Mouse (Mus musculus) central nervous system, embryonic 18 days (tissue): ENCODE measurements around the gene Cnpy3. TPM values are rescaled to one million over a fixed set of nuclear protein-coding genes. Genes with fewer than 3 reads are reported as not detected.

Experiments
- polyA plus RNA-seq: library from polyadenylated mRNA; depleted of rRNA; stranded (reverse); fragments of >200 nt; gene quantifications from 2 replicates; pipeline ENCODE4 v1.2.3, GENCODE M21; 2012; rRNA removed

The Cnpy3 gene
- polyA plus RNA-seq: 58.5 and 59.3 TPM in 2 replicates

DNA sequence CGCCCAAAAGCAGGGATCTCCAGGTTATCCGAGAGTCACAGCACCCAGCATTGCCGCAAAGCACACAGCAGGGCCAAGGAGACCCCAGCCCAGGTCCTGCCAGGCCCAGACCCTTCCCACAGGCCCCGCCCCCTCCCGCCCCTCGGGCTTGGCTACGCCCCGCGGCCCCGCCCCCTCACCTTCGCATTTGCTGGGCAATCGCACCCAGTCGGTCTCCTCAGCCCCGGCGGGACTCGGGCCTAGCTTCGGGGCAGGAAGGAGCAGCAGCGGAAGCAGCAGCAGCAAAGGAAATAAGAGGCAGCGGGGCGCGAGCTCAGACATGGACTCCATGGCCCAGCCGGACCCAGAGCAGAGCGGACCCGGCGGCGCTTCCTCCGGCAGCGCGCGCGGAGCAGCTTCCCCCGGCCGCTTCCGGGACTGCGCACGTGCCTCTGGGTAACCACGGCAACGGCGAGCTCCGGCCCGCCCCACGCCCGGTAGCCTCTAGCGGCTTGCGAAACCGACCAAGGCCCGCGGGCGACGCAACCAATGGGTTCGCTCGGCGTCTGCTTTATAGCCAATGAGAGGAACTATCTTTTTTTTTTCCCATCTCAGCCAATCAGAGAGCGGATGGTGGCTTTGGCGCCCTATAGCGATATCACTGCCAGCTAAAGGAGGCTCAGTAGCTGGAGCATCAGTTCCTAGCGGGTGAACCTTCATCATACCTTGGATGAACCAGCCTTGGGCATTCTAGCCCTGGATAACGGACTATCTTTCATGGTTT is at the start of gene Cnpy3:
Gene Cnpy3, minus strand, starts transcription at position 421 of the 763 bp plus-strand sequence.

GRCm38 (mm10) chr17:46782341-46783221 is 30.6 kb upstream of the Cnpy3 start, which contains the start of gene Rpl7l1:
Rpl7l1 (minus strand) TSS chr17:46782672.

DNA sequence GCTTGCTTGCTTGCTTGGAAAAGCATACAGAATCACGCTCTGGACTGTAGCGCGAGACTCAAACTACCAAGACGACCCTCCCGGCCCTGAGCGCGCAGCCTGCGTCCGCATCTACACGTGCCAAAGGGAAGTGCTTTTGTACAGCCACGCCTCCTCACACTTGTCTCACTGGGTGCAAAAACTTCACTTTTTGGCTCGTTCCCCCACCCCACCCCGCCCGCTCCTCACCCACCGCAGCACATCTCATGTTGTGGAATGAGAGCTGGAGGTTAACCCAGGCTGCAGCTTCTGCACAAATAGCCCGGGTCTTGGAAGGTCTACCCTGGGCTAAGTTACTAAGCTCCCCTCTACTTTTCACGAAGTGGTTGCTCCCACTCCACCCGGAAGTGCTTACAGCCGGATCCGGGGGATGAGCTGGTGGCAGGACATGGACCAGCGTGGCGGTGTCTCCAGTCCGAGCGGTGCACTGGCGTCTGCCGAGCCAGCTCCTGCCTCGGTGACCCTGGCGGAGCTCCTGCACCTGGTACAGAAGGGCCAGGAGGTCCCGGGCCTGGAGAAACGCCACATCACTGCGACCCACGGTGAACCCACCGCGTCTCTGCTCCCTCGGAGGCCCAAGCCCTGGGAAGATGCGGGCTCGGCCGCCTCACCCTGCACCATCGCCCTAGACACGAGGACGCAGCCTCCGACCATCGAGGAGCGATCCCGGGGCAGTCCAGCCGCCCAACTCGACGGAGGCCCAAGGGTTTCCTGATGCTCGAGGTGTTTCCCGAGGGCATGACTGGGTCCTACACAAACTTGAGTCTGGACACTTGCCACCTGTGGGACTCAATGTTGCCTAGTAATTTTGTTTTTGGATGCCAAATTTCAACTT is 20.6 kb upstream of the Cnpy3 start, which contains the start of gene 2310039H08Rik:
Gene 2310039H08Rik, plus strand, starts transcription at position 232 of the 874 bp plus-strand sequence.

DNA sequence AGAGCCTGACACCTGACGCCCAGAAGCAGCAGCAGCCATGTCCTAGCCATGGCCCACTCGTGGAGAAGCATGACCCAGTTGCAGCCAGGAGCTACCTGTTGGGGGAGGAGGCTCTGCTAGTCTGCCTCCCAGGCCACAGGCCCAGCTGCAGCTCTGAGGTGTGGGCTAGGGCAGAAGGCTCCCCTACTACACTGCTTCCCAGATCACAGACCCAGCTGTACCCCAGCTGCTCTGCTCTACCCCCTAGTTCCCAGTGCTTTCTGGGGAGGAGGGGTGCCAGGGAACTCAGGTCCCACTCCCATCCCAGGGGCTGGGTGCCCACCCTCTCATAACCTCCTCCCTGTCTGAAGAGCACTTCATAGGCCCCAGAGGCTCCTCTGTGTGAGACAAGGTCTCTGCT is 11.5 kb upstream of the Cnpy3 start, which contains the start of gene Ptcra:
Gene Ptcra, minus strand, starts transcription at position 169 of the 400 bp plus-strand sequence.

DNA sequence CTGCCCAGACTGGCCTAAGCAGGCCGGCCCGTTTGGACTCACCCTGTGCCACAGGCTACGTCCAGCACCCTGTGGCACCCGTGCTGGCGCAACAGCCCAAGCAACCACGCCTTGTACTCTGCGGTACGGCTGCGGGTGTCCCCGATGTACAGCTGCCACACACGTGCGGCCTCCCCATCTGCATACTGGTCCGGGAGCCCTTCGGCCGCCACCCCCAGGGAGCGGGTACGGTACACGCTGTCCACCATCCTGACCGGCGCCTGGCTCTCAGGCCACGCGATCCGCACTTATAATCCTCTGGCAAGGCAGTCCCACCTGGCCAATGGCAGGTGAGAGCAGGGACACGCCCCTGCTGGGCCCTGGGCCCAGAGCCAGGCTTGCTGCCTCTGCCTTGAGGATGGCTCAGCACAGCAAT is 23.1 kb downstream of the Cnpy3 start, which contains the start of gene Gnmt:
Gene Gnmt, minus strand, starts transcription at position 265 of the 415 bp plus-strand sequence.

GRCm38 (mm10) chr17:46710959-46711597 is 40.9 kb downstream of the Cnpy3 start, which contains the start of gene Pex6:
Pex6 (plus strand) TSS chr17:46711463.

GRCm38 (mm10) chr17:46704887-46705835 is 46.9 kb downstream of the Cnpy3 start, which contains the start of gene Ppp2r5d:
Ppp2r5d (minus strand) TSS chr17:46705111.

Other genes with a start within 250 kb of the Cnpy3 start
- 40.4 and 42.3 TPM in 2 replicates for gene Cul9, start 205.8 kb downstream of the Cnpy3 start, polyA plus RNA-seq
- 67.9 and 75.4 TPM in 2 replicates for gene Srf, start 196.0 kb downstream of the Cnpy3 start, polyA plus RNA-seq
- gene Ptk7, start 122.7 kb downstream of the Cnpy3 start, polyA plus RNA-seq: 15.2 and 17.2 TPM in 2 replicates
- gene Klc4, start 106.2 kb downstream of the Cnpy3 start, polyA plus RNA-seq: 21.6 and 24.5 TPM in 2 replicates
- 41.8 and 42.2 TPM in 2 replicates for gene Mrpl2, start 106.0 kb downstream of the Cnpy3 start, polyA plus RNA-seq
- gene Cul7, start 101.9 kb downstream of the Cnpy3 start, polyA plus RNA-seq: 57.9 and 58.6 TPM in 2 replicates
- 35.4 and 37.4 TPM in 2 replicates for gene Rrp36, start 77.9 kb downstream of the Cnpy3 start, polyA plus RNA-seq
- 185 and 210 TPM in 2 replicates for gene Mea1, start 73.4 kb downstream of the Cnpy3 start, polyA plus RNA-seq
- gene Klhdc3, start 71.3 kb downstream of the Cnpy3 start, polyA plus RNA-seq: 165 and 178 TPM in 2 replicates
- 100 and 101 TPM in 2 replicates for gene Ppp2r5d, start 47.1 kb downstream of the Cnpy3 start, polyA plus RNA-seq
- 46.3 and 46.4 TPM in 2 replicates for gene Pex6, start 40.8 kb downstream of the Cnpy3 start, polyA plus RNA-seq
- 2.0 and 2.5 TPM in 2 replicates for gene Gnmt, start 23.0 kb downstream of the Cnpy3 start, polyA plus RNA-seq
- 0.07 TPM in 1 of 2 replicates, not detected in the other for gene Ptcra, start 11.5 kb upstream of the Cnpy3 start, polyA plus RNA-seq
- 52.9 and 53.6 TPM in 2 replicates for gene 2310039H08Rik, start 20.4 kb upstream of the Cnpy3 start, polyA plus RNA-seq
- gene Rpl7l1, start 30.5 kb upstream of the Cnpy3 start, polyA plus RNA-seq: 67.6 and 73.0 TPM in 2 replicates
- 21.7 and 22.8 TPM in 2 replicates for gene Bicral, start 106.3 kb upstream of the Cnpy3 start, polyA plus RNA-seq
- 29.4 and 29.5 TPM in 2 replicates for gene Tbcc, start 138.5 kb upstream of the Cnpy3 start, polyA plus RNA-seq
- 0.04 TPM in 1 of 2 replicates, not detected in the other for gene Prph2, start 158.2 kb upstream of the Cnpy3 start, polyA plus RNA-seq